Mouse (Mus musculus): Measurements from ENCODE around the gene Dpp9.

Gene Dpp9

GRCm38 (mm10) chr17:56137839-56138613 lies 80.7 kb downstream of the Dpp9 start:
- DNase-seq: no peak
